Mouse (Mus musculus) embryonic fibroblast, embryonic 13.5 days (primary cell): Measurements from ENCODE around the gene Xylb.

Source experiments
- CTCF ChIP-seq: IDR thresholded peaks from 2 replicates; pipeline ENCODE4 v1.5.1; 2011; ENCODE audit warnings: mild to moderate bottlenecking, control low read depth, low read length, moderate library complexity, borderline replicate concordance; ENCODE audit not compliant: insufficient read depth
- POLR2A ChIP-seq: IDR thresholded peaks from 2 replicates; pipeline ENCODE4 v1.6.1; 2011; ENCODE audit warnings: low read depth, mild to moderate bottlenecking, control low read depth, low read length, moderate library complexity

DNA sequence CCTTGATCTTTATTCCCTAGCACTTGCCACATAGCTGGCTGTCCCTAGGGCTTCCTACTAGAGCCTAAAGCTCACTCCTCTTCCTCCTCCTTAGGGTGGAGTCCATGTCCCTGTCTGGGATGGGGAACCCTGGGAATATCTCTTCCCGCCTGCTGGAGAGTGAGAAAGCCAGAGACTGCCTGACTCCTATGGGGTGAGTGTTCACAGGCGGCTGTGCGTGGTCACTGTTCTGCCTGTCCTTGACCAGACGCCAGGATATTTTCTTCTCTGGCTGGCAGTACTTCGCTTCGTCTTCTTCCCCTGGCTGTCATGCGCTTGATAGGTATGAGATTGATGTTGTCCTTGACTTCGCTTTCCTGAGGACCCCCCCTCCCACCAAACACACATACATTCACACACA lies 10.8 kb upstream of the Xylb start:
- TF ChIP-seq CTCF (no peak), POLR2A (no peak)
